28 mouse cellular contexts compared by ENCODE assay signal in the genomic region with DNA sequence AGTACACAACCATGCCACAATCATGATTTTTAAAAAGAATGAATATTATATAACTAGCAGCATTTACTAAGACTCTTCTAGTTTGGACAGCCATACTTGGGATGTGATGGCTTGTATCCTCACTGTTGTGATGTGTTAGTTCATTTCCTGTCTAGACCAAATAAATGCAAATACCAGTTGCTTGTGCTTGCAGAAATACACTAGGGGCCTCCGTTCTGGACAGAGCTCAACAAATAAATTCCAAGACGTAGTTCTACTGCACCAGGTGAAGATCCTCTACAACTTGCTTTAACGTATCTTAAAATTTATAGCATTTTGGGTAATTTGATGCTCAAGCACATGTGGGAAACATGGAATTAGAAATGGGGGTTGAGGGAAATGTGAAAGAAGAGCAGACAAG.
"Had no signal": no experiment of that assay in that cellular context is flagged by ENCODE, and none has a peak within 500 bp of the region (broad histone marks: within the 10 kb centered on the region; RNA-seq: fewer than 3 reads in every experiment).

No protein-coding gene starts in this region.

- H3K9me3 ChIP-seq: embryonic facial prominence, embryonic 10.5 days; embryonic facial prominence, embryonic 12.5 days; embryonic facial prominence, embryonic 13.5 days; embryonic facial prominence, embryonic 15.5 days; forebrain, embryonic 10.5 days; forebrain, embryonic 12.5 days; forebrain, embryonic 13.5 days; forebrain, embryonic 15.5 days had no signal

- ATAC-seq: forebrain, embryonic 13.5 days; forebrain, embryonic 14.5 days; forebrain, embryonic 15.5 days; forebrain, embryonic 16.5 days; forebrain, postnatal 0 days had no signal

- H3K9ac ChIP-seq: embryonic facial prominence, embryonic 12.5 days; embryonic facial prominence, embryonic 13.5 days; embryonic facial prominence, embryonic 15.5 days; forebrain, embryonic 12.5 days; forebrain, embryonic 13.5 days; forebrain, embryonic 15.5 days; forebrain, postnatal 0 days had no signal

- H3K4me1 ChIP-seq: embryonic facial prominence, embryonic 15.5 days; forebrain, embryonic 10.5 days; forebrain, embryonic 13.5 days had no signal

- DNase-seq: cerebellum, adult 2 months; cerebellum, adult 8-10 months; cerebellum, adult 9-10 months; cerebellum, adult 9-11 months; cerebellum, postnatal 10 days; cerebellum, postnatal 14 days; cerebellum, postnatal 25 days; cerebellum, postnatal 36 days; embryo, embryonic 11 days; forebrain, postnatal 0 days; gastrocnemius, adult 2 months; gastrocnemius, postnatal 10 days; gastrocnemius, postnatal 14 days; gastrocnemius, postnatal 25 days; gastrocnemius, postnatal 36 days; heart, adult 18-20 months; heart, adult 2 months had no signal

- H3K36me3 ChIP-seq: embryonic facial prominence, embryonic 10.5 days; embryonic facial prominence, embryonic 12.5 days; embryonic facial prominence, embryonic 13.5 days; embryonic facial prominence, embryonic 15.5 days; forebrain, embryonic 10.5 days; forebrain, embryonic 12.5 days; forebrain, embryonic 15.5 days had no signal

- H3K4me3 ChIP-seq: embryonic facial prominence, embryonic 10.5 days; embryonic facial prominence, embryonic 12.5 days; embryonic facial prominence, embryonic 13.5 days; embryonic facial prominence, embryonic 15.5 days; erythroblast, embryonic 14.5 days; forebrain, embryonic 10.5 days; forebrain, embryonic 12.5 days; forebrain, embryonic 13.5 days; forebrain, embryonic 15.5 days; gastrocnemius, adult 2 months; heart, adult 2 months had no signal

- H3K4me2 ChIP-seq: embryonic facial prominence, embryonic 12.5 days; embryonic facial prominence, embryonic 13.5 days; embryonic facial prominence, embryonic 15.5 days; forebrain, embryonic 12.5 days; forebrain, embryonic 13.5 days; forebrain, embryonic 15.5 days had no signal

- H3K27me3 ChIP-seq: embryonic facial prominence, embryonic 12.5 days; embryonic facial prominence, embryonic 13.5 days; embryonic facial prominence, embryonic 15.5 days; forebrain, embryonic 12.5 days; forebrain, embryonic 13.5 days; forebrain, embryonic 15.5 days had no signal

- H3K27ac ChIP-seq: embryonic facial prominence, embryonic 10.5 days; embryonic facial prominence, embryonic 12.5 days; embryonic facial prominence, embryonic 13.5 days; embryonic facial prominence, embryonic 15.5 days; forebrain, embryonic 10.5 days; forebrain, embryonic 12.5 days; forebrain, embryonic 13.5 days; forebrain, embryonic 15.5 days; gastrocnemius, adult 2 months; heart, adult 2 months had no signal
